In genomic region chr4:107801366-107802184, GRCm38 (mm10) we compare ENCODE assay signal across 7 mouse cellular contexts. TPM values are rescaled to one million over a fixed set of nuclear protein-coding genes. Genes with fewer than 3 reads are reported as not detected.
DNase-seq lines count a peak whose midpoint lies in the region; ATAC-seq and TF ChIP-seq lines count a peak whose summit lies in the region.

No protein-coding gene starts in this region.

- ATAC-seq in intestine, embryonic 15.5 days: peak; percentile 68

- intact Hi-C loops in gastrocnemius, adult 2 months (cut with DNase I): no loop called here
- intact Hi-C loops in left cerebral cortex, postnatal 36 days (cut with DNase I): loop anchor here (2.0 to 5.0 kb wide), 3 partner anchors 21 to 64 kb away; no protein-coding TSS in a partner anchor

- H3K4me2 ChIP-seq in intestine, embryonic 15.5 days (replicated peaks): peak overlapping the region; percentile 100

- 0 out of 2 replicates have a peak, but pooled peaks cover 2% of the 10 kb centered on the region for H3K27me3 ChIP-seq in intestine, embryonic 15.5 days (replicated peaks)

- peak overlapping the region; percentile 64 for H3K9ac ChIP-seq in intestine, embryonic 15.5 days

- 2% methylated on average over 40 of the region's 41 CpGs for WGBS in intestine, embryonic 15.5 days

- peaks cover 11% of the 10 kb centered on the region for H3K4me1 ChIP-seq in intestine, embryonic 15.5 days (replicated peaks)

- peak overlapping the region; percentile 82 for H3K4me3 ChIP-seq in gastrocnemius, adult 2 months
- peak overlapping the region; percentile 78 for H3K4me3 ChIP-seq in intestine, embryonic 15.5 days (replicated peaks)

- no peaks in the 10 kb centered on the region for H3K36me3 ChIP-seq in intestine, embryonic 15.5 days

- peak overlapping the region; percentile 53; the same call in 1 of the 2 replicates for H3K27ac ChIP-seq in gastrocnemius, adult 2 months
- H3K27ac ChIP-seq in intestine, embryonic 15.5 days: peak overlapping the region; percentile 49; the same call in 1 of the 2 replicates

- no peak for TF ChIP-seq CTCF in gastrocnemius, adult 2 months (IDR thresholded peaks at IDR 0.05)

- DNase-seq in WW6 (ENCODE audit: low read depth, low spot score): peak; percentile 67
- DNase-seq in cerebellum, postnatal 25 days: peak; percentile 63 to 90
- DNase-seq in gastrocnemius, adult 2 months: no peak
- peak; percentile 82 to 83 for DNase-seq in left cerebral cortex, postnatal 36 days (ENCODE audit: low spot score in 2 of 2)
- peak; percentile 77 for DNase-seq in mesoderm, embryonic 11.5 days (ENCODE audit: low read depth, low spot score)
- DNase-seq in skeletal muscle tissue, adult 2 months (ENCODE audit: low read depth, low spot score): peak; percentile 8

- H3K9me3 ChIP-seq in intestine, embryonic 15.5 days: no peaks in the 10 kb centered on the region

RNA-seq across cellular contexts. Expression of gene Lrp8, which starts 0.5 kb away (rescaled TPM):
- total RNA-seq in gastrocnemius, adult 2 months (2021): under 1 TPM; 0.31 to 0.33 TPM
- polyA plus RNA-seq in intestine, embryonic 15.5 days (2015; fragmentation: Nextera tagmentation; extraction: Ambion mirVana): 3.4 and 4.2 TPM in 2 replicates
- total RNA-seq in left cerebral cortex, postnatal 36 days (2021): 100 to 1,000 TPM in 1 of 2 experiments, 10 to 100 TPM in 1; 74.7 to 112 TPM

Comparison
In these comparisons a context has a peak if more than half of its experiments do, and no peak if none do; other contexts are left out.
1. RNA of gene Lrp8, which starts 0.5 kb away (total RNA-seq): 74.7 to 112 TPM in left cerebral cortex, postnatal 36 days; 0.31 to 0.33 TPM in gastrocnemius, adult 2 months; every median in the first group is over 10 times any median in the second.